Mouse (Mus musculus) forebrain, embryonic 12.5 days (tissue): ENCODE measurements around the gene 2610001J05Rik. TPM values are rescaled to one million over a fixed set of nuclear protein-coding genes. Genes with fewer than 3 reads are reported as not detected.

Source experiments
- ATAC-seq: fragments of 200-750 bp; cut with Nextera tagmentation; 2 replicates; pipeline ENCODE4 v1.8.0; 2017; ENCODE audit warnings: moderate TSS enrichment; ENCODE audit not compliant: low FRiP score
- H3K27ac ChIP-seq: fragments of 300-500 bp; sonication (generic); 2 replicates; pipeline ENCODE4 v1.5.1; 2016; ENCODE audit warnings: mild to moderate bottlenecking
- H3K27me3 ChIP-seq: fragments of 300-500 bp; sonication (generic); 2 replicates; pipeline ENCODE4 v1.6.1; 2016; ENCODE audit warnings: mild to moderate bottlenecking
- H3K36me3 ChIP-seq: fragments of 300-500 bp; sonication (generic); replicated peaks from 2 replicates; pipeline ENCODE4 v1.6.1; 2016; ENCODE audit warnings: mild to moderate bottlenecking
- H3K4me1 ChIP-seq: fragments of 300-500 bp; sonication (generic); 2 replicates; pipeline ENCODE4 v1.6.1; 2016
- H3K4me2 ChIP-seq: fragments of 300-500 bp; sonication (generic); 2 replicates; pipeline ENCODE4 v1.6.1; 2016; ENCODE audit warnings: mild to moderate bottlenecking, moderate library complexity
- H3K4me3 ChIP-seq: fragments of 300-500 bp; sonication (generic); replicated peaks from 2 replicates; pipeline ENCODE4 v1.5.1; 2016; ENCODE audit warnings: mild to moderate bottlenecking
- H3K9ac ChIP-seq: fragments of 300-500 bp; sonication (generic); 2 replicates; pipeline ENCODE4 v1.6.1; 2016; ENCODE audit warnings: mild to moderate bottlenecking
- H3K9me3 ChIP-seq: fragments of 300-500 bp; sonication (generic); 2 replicates; pipeline ENCODE4 v1.6.1; 2016
- WGBS: fragments of 180-500 bp; shearing (Covaris S2); methylation state at CpG from one replicate; pipeline ENCODE4 v1.1.7; 2016; 5-methylcytosine and 5-hydroxymethylcytosine counted together
- polyA plus RNA-seq: library from polyadenylated mRNA; unstranded; fragments of >200 nt; fragmentation: Nextera tagmentation; extraction: Ambion mirVana; gene quantifications from 2 replicates; pipeline ENCODE4 v1.2.1, GENCODE M21; 2016

The 2610001J05Rik gene
- 93.7 and 97.0 TPM in 2 replicates for polyA plus RNA-seq

DNA sequence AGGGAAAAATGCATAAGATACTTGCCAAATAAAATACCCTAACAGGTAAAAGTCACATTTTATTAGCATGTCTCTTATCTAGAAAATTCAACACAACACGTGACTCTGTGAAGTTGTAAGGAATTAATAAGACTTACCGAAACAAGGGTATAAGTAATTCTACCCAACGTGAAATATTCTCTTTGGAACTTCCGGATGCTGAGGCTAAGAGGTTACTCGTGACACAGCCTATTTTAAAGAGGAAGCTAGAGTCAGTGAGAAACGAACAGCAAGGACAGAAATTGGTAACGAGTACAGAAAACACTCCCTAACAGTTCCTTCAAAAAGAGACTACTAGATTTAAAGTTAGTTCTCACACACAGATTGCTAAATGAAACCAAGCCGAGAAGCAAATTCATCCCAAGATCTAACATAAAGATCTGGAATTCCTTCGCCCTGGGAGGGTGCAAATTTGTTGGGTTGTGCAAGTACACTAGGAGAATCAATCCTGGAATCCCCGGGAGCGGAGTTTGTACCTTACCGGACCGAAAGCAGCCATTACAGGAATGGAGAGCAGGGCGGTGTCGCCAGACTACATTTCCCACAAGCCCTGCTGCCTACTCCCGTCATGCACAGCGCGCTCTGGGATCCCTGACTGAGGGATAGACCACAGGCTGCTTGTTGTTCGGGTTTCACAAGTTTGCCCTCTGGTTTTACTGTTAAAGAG, at the start of gene 2610001J05Rik:
TSS of gene 2610001J05Rik (minus strand) at position 600 of the 706 bp plus-strand sequence.
- no peaks in the 10 kb centered on the region for H3K27me3 ChIP-seq
- WGBS = 2% methylated on average over 19 of the region's 19 CpGs
- peak within 1 kb of the TSS; percentile 54 for H3K4me2 ChIP-seq
- H3K9me3 ChIP-seq = no peaks in the 10 kb centered on the region
- H3K4me3 ChIP-seq = peak within 1 kb of the TSS; percentile 56
- no peaks in the 10 kb centered on the region for H3K36me3 ChIP-seq
- H3K9ac ChIP-seq = peak within 1 kb of the TSS; percentile 65
- ATAC-seq = peak; percentile 99
- peak within 1 kb of the TSS; percentile 59 for H3K27ac ChIP-seq
- peaks cover 6% of the 10 kb centered on the region for H3K4me1 ChIP-seq

DNA sequence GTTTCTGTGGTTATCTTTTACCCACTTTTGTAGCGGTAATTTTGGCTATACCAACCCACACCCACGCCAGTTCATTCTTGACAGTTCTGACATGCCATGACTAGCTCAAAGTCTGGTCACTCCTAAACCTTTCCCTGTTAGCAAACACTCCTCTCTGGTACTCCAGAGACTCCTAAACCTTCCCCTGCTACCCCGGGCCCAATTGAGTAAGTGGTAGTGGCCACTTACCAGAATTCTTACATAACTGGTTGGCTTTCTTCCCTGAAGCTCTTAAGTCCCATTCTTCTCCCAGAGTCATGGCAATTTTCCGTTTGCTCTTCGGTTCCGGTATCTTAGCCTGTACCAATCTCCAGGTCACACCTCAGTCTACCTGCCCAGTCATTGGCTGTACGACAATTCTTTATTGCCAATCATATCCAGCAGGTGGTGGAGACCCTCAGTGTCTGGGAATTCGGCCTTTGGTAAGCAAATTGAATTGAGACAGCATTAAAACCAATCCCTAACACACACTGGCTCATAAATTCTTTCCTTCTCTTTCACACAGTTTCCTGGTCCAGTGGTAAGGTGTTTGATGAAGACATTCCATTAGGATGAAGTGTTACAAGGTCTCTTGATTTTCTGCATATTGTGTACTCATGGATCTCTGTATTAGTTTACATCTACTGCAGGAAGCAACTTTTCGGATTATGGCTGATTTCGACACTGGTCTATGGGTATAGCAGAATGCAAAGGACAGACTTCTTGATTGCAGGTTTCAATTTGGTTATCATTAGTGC, 38.6 kb upstream of the 2610001J05Rik start:
- no peak overlapping the region for H3K4me3 ChIP-seq
- H3K9me3 ChIP-seq = no peaks in the 10 kb centered on the region
- H3K36me3 ChIP-seq = no peaks in the 10 kb centered on the region
- no peak overlapping the region for H3K4me2 ChIP-seq
- 91% methylated on average over 10 of the region's 10 CpGs for WGBS
- no peak overlapping the region for H3K27ac ChIP-seq
- no peaks in the 10 kb centered on the region for H3K4me1 ChIP-seq
- no peak overlapping the region for H3K9ac ChIP-seq
- ATAC-seq = no peak
- no peaks in the 10 kb centered on the region for H3K27me3 ChIP-seq

DNA sequence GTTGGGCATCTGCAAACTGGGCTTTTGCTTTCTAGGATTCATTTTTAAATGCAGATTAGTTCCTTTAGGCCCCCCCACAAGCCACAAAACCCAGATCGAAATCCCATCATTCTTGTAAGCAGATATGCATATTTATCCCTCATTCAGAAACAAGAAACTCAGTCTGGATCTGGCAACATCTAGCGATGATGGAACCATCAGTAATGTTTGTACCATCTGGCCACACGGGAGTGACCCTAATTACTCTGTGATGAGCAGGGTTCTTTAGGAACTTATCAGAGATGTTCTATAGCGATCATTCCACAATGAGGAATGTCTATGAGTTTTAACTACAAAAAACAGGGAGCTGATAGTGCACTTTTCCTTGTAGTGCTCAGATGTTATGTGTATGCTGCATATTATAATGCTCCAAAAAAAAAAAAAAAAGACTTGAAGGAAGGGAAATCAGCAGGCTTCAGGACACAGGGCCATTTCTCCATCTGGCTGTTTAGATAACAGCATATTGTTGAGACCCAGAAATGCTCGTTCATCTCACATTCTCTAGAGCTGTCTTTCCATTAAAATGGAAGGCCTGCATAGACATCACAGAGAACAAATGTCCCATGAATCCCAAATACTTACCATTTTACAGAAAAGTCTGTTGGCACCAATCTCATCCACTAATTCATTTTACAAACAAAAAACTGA, 31.8 kb upstream of the 2610001J05Rik start:
- H3K9me3 ChIP-seq = no peaks in the 10 kb centered on the region
- H3K27me3 ChIP-seq = no peaks in the 10 kb centered on the region
- H3K4me3 ChIP-seq = no peak overlapping the region
- no peak overlapping the region for H3K27ac ChIP-seq
- H3K4me1 ChIP-seq = no peaks in the 10 kb centered on the region
- H3K36me3 ChIP-seq = no peaks in the 10 kb centered on the region
- WGBS = 88% methylated on average over 5 of the region's 5 CpGs
- H3K4me2 ChIP-seq = no peak overlapping the region
- H3K9ac ChIP-seq = no peak overlapping the region
- ATAC-seq = no peak

DNA sequence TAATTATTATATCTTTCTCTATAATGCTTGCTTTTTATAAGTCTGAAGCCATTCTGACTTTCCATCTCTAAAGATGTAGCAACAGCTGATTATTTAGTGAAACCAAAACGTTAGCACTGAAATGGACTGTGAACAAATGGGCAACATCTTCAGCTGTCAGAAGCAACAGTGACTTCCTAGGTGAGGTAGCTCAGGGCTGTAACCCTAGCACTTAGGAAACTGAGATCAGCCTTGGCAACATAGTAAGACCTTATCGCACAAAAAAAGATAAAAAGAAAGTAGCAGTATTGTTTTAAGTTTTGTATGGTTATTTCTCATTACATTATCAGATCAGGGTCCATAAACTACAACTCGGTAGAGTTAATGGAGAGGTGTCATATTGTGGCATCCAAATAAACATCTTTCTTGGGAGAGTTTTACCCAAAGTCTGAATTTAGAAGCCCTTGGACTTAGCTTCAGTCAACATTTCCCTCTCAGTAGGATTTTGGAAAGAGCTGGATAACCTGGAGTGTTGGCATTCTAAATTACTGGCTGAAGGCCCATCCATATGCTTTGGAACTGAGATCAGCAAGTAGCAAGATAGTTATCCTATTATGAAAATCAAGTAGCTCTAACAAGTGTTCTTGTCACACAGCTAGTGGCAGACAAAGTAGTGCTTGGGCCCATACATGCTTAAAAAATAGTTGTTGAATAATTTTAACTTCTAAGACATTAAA, 13.7 kb upstream of the 2610001J05Rik start:
- Histone ChIP-seq H3K27ac (no peak overlapping the region), H3K27me3 (no peaks in the 10 kb centered on the region), H3K9ac (no peak overlapping the region), H3K4me1 (no peaks in the 10 kb centered on the region), H3K9me3 (no peaks in the 10 kb centered on the region), H3K36me3 (no peaks in the 10 kb centered on the region), H3K4me3 (no peak overlapping the region), H3K4me2 (no peak overlapping the region)
- no peak for ATAC-seq
- WGBS = 88% methylated on average over 3 of the region's 3 CpGs

DNA sequence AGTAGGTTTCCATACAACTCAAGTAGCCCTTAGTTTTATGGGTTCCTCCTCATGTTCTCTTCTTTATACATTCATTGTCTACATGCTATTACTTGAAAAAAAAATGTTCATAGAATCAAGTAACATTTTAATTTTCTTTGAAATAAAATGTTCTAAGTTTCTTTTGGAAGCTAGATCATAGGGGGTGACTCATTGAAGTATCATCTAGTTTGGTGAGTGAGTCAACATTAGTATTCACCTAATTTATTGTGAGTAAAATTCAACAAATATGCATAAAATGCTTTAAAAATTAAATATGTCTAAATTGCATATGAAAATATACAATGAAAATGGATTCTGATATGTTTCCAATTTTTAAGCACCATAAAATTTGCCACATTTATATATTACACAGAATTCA, 11.6 kb upstream of the 2610001J05Rik start:
- no peaks in the 10 kb centered on the region for H3K9me3 ChIP-seq
- H3K9ac ChIP-seq = no peak overlapping the region
- no peak for ATAC-seq
- no peak overlapping the region for H3K4me2 ChIP-seq
- H3K36me3 ChIP-seq = no peaks in the 10 kb centered on the region
- H3K27me3 ChIP-seq = no peaks in the 10 kb centered on the region
- H3K4me1 ChIP-seq = no peaks in the 10 kb centered on the region
- no peak overlapping the region for H3K27ac ChIP-seq
- H3K4me3 ChIP-seq = no peak overlapping the region

DNA sequence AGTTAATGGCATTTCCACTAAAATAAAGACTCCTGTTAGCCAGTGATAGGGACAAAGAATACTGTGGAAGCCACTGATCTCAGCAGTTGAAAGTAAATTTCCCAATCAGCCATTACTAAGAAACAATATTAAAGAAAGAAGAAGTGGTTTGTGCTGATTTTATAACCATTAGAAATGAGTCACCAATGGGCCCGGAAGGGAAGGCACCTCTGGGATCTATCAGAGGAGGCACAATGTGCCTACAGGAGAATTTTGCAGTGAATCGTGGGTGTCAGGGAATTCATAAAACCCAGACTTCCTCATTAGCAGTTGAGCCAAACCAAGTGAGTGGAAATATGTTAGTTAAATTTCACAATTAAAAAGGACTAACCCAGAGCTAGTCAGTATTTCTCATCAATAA, 2.6 kb upstream of the 2610001J05Rik start:
- H3K36me3 ChIP-seq = no peaks in the 10 kb centered on the region
- no peaks in the 10 kb centered on the region for H3K27me3 ChIP-seq
- H3K4me2 ChIP-seq = no peak overlapping the region
- 85% methylated on average over 2 of the region's 2 CpGs for WGBS
- no peaks in the 10 kb centered on the region for H3K9me3 ChIP-seq
- no peak for ATAC-seq
- no peak overlapping the region for H3K4me3 ChIP-seq
- H3K4me1 ChIP-seq = peaks cover 6% of the 10 kb centered on the region
- H3K27ac ChIP-seq = no peak overlapping the region
- H3K9ac ChIP-seq = no peak overlapping the region

DNA sequence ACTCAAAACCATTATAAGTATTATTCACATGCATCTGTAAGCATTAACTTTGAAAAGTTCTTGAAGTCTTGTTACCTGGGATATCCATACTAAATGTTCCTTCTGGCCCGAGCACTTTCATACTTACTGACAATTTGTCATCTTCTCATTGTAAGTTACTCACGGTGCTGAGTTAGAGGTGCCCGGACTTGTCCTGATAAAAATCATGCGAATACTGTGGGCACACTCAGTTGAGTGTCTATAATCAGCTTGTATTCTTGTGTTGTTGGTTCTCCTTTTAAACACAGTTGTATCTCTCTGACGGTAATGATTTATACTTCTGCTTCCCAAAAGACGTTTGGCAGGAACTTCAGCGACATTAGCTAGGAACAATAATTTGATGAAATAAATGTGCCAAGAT, 758 bp upstream of the 2610001J05Rik start:
- Histone ChIP-seq H3K9ac (no peak overlapping the region), H3K4me2 (peak overlapping the region; percentile 54; the same call in 1 of the 2 replicates), H3K27me3 (no peaks in the 10 kb centered on the region), H3K27ac (no peak overlapping the region), H3K4me1 (peaks cover 6% of the 10 kb centered on the region), H3K9me3 (no peaks in the 10 kb centered on the region), H3K36me3 (no peaks in the 10 kb centered on the region), H3K4me3 (peak overlapping the region; percentile 56; the same call in 1 of the 2 replicates)
- 88% methylated on average over 7 of the region's 7 CpGs for WGBS
- peak; percentile 3; the same call in 1 of the 2 replicates for ATAC-seq

DNA sequence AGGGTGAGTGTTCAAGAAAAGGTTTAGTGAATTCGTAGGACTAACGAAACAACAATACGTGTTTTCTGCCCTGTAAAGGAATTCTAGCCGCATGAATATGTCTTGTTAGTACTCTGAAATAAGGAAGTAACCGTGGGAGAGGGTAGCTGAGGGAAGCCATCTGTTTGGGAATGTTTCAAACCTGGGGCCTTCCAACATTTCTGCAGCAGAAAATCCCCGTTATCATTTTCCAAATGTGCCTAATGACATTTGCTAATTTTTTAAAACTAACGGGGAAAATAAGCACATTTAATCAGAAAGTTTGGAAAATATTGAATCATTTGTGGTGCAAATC, 274 bp upstream of the 2610001J05Rik start:
- Histone ChIP-seq H3K4me2 (peak overlapping the region; percentile 54), H3K27ac (peak overlapping the region; percentile 59; the same call in 1 of the 2 replicates), H3K4me1 (peaks cover 6% of the 10 kb centered on the region), H3K4me3 (peak overlapping the region; percentile 56), H3K27me3 (no peaks in the 10 kb centered on the region), H3K9ac (peak overlapping the region; percentile 56), H3K36me3 (no peaks in the 10 kb centered on the region), H3K9me3 (no peaks in the 10 kb centered on the region)
- WGBS = 4% methylated on average over 7 of the region's 7 CpGs
- peak; percentile 76 for ATAC-seq

DNA sequence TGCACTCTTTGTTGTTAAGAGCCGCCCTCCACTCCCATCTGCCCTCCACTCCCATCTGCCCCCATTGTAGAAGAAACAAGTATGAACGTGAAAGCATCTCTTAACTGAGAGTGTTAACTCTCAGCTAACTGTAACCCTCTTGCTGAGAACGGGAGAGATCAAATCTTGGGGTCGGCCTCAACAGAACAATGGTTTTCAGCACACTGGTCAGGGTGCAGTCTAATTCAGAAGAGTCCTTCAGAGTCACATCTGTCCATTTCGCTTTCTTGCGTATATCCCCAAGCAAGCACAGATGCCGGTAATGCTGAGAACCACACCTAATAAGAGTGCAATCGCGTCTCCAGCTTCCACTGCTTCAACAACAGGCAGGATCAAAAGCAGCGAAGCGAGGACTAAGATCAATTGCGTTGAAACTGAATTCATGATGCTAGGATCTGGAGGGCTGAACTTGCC, 1.0 kb downstream of the 2610001J05Rik start:
- Histone ChIP-seq H3K36me3 (no peaks in the 10 kb centered on the region), H3K4me3 (peak overlapping the region; percentile 28), H3K9me3 (no peaks in the 10 kb centered on the region), H3K4me2 (peak overlapping the region; percentile 52), H3K27ac (0 out of 2 replicates have a peak overlapping the region, but pooled peaks have one; percentile 42), H3K27me3 (no peaks in the 10 kb centered on the region), H3K4me1 (peaks cover 6% of the 10 kb centered on the region), H3K9ac (peak overlapping the region; percentile 46; the same call in 1 of the 2 replicates)
- 28% methylated on average over 12 of the region's 12 CpGs for WGBS
- peak; percentile 28; the same call in 1 of the 2 replicates for ATAC-seq

DNA sequence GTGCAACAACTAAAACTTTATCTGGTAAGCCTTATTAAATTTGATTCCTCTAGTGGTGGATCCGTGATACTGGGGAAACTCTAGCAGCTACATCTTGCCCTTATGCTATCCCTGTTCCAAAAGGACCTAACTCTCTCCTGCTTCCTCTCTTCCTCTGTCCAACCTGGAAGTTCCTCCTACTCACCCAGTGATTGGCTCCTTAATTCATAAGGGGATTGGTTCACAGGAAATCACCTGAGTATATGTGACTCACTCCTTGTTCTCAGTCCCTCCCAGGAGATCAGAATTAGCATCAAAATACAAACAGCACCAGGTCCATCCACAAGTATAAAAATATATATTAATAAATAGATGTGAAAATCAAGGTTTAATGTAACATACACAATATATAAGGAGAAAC, 10.7 kb downstream of the 2610001J05Rik start:
- no peak overlapping the region for H3K27ac ChIP-seq
- no peak overlapping the region for H3K4me3 ChIP-seq
- ATAC-seq = no peak
- H3K9ac ChIP-seq = no peak overlapping the region
- H3K27me3 ChIP-seq = no peaks in the 10 kb centered on the region
- WGBS = 82% methylated on average over 1 of the region's 1 CpGs
- H3K36me3 ChIP-seq = no peaks in the 10 kb centered on the region
- H3K9me3 ChIP-seq = no peaks in the 10 kb centered on the region
- H3K4me2 ChIP-seq = no peak overlapping the region
- no peaks in the 10 kb centered on the region for H3K4me1 ChIP-seq

DNA sequence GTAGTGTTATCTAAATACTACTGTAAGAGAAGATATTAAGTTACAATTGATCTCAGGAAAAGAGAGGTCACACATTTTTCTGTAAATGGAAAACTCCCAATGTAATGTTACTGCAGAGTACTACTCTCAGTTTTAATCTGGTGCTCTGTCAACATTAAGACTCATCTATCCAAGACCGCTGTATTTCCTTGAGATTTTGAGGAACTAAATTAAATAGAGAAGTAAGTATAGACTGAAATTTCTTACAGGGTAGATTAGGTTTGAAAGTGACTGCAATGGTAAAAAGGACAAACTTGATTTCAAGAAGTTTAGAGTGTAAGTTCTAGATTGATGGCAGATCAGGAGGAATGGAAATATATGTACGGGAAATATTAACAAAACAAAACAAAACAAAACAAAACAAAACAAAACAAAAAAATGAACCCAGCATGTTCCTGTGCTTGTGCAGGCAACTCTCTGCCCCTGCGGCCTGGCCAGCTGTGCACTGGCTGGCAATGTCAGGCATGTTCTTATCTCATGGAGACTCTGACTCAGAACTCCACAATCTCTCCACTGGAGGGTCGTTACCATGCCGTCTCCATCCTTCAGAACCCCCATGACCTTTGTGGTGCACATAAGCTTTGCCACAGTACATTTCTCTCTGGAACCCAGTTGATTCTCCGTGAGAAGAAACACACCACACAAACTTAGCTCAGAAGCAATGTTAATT, 11.3 kb downstream of the 2610001J05Rik start:
- Histone ChIP-seq H3K9me3 (no peaks in the 10 kb centered on the region), H3K36me3 (no peaks in the 10 kb centered on the region), H3K27me3 (no peaks in the 10 kb centered on the region), H3K9ac (no peak overlapping the region), H3K4me3 (no peak overlapping the region), H3K4me1 (no peaks in the 10 kb centered on the region), H3K4me2 (no peak overlapping the region), H3K27ac (no peak overlapping the region)
- 88% methylated on average over 6 of the region's 6 CpGs for WGBS
- no peak for ATAC-seq
